Mouse (Mus musculus): ENCODE measurements around the gene Cdkn2aipnl. TPM values are rescaled to one million over a fixed set of nuclear protein-coding genes. Genes with fewer than 3 reads are reported as not detected.

Gene Cdkn2aipnl
- total and polyA plus RNA-seq, 2 experiments from 2014 or later, result 84.6 to 104 TPM

- ATAC-seq (no peak), DNase-seq (ENCODE audit: low spot score) (no peak)
- 88% methylated on average over 9 of the region's 9 CpGs for WGBS
- TF ChIP-seq CTCF (IDR thresholded peaks at IDR 0.05; ENCODE audit: low read depth), result no peak
- Histone ChIP-seq H3K4me1 (ENCODE audit: insufficient read depth, low read length) (no peaks in the 10 kb centered on the region), H3K4me2 (ENCODE audit: low read depth, low read length) (no peak overlapping the region), H3K36me3 (ENCODE audit: insufficient read depth, low read length) (peaks cover 3% of the 10 kb centered on the region; the same call in 1 of the 2 replicates), H3K4me3 (ENCODE audit: low read length) (no peak overlapping the region), H3K27me3 (ENCODE audit: insufficient read depth, low read length) (no peaks in the 10 kb centered on the region), H3K27ac (no peak overlapping the region), H3K9me3 (ENCODE audit: low read length) (no peaks in the 10 kb centered on the region), H3K9ac (replicated peaks; ENCODE audit: low read length) (no peak overlapping the region)
These were observed 50.8 kb downstream of the Cdkn2aipnl start for GRCm38 (mm10) chr11:52018217-52018616.

Other genes with a start within 250 kb of the Cdkn2aipnl start
- gene Sec24a, start 204.0 kb upstream of the Cdkn2aipnl start, total RNA-seq (2014; rRNA removed), result 13.4 and 13.9 TPM in 2 replicates
- 10.6 and 11.9 TPM in 2 replicates for gene Sec24a, start 204.0 kb upstream of the Cdkn2aipnl start, polyA plus RNA-seq (2015; fragmentation: Nextera tagmentation; extraction: Ambion mirVana)
- gene Sar1b, start 204.0 kb upstream of the Cdkn2aipnl start, total RNA-seq (2014; rRNA removed), result 78.2 and 118 TPM in 2 replicates
- 235 and 244 TPM in 2 replicates for gene Sar1b, start 204.0 kb upstream of the Cdkn2aipnl start, polyA plus RNA-seq (2015; fragmentation: Nextera tagmentation; extraction: Ambion mirVana)
- 3.1 and 4.3 TPM in 2 replicates for gene Jade2, start 110.0 kb upstream of the Cdkn2aipnl start, total RNA-seq (2014; rRNA removed)
- 1.1 and 1.2 TPM in 2 replicates for gene Jade2, start 110.0 kb upstream of the Cdkn2aipnl start, polyA plus RNA-seq (2015; fragmentation: Nextera tagmentation; extraction: Ambion mirVana)
- gene Ube2b, start 33.1 kb downstream of the Cdkn2aipnl start, total RNA-seq (2014; rRNA removed), result 123 and 125 TPM in 2 replicates
- gene Ube2b, start 33.1 kb downstream of the Cdkn2aipnl start, polyA plus RNA-seq (2015; fragmentation: Nextera tagmentation; extraction: Ambion mirVana), result 230 and 236 TPM in 2 replicates
- gene Cdkl3, start 36.6 kb downstream of the Cdkn2aipnl start, total RNA-seq (2014; rRNA removed), result 12.7 and 16.0 TPM in 2 replicates
- gene Cdkl3, start 36.6 kb downstream of the Cdkn2aipnl start, polyA plus RNA-seq (2015; fragmentation: Nextera tagmentation; extraction: Ambion mirVana), result 34.9 and 37.6 TPM in 2 replicates
- 115 and 116 TPM in 2 replicates for gene Ppp2ca, start 131.0 kb downstream of the Cdkn2aipnl start, total RNA-seq (2014; rRNA removed)
- 110 and 117 TPM in 2 replicates for gene Ppp2ca, start 131.0 kb downstream of the Cdkn2aipnl start, polyA plus RNA-seq (2015; fragmentation: Nextera tagmentation; extraction: Ambion mirVana)
- not detected in 2 replicates for gene Olfr1373, start 177.9 kb downstream of the Cdkn2aipnl start, total RNA-seq (2014; rRNA removed)
- gene Olfr1373, start 177.9 kb downstream of the Cdkn2aipnl start, polyA plus RNA-seq (2015; fragmentation: Nextera tagmentation; extraction: Ambion mirVana), result not detected in 2 replicates
- gene Olfr1371, start 246.3 kb downstream of the Cdkn2aipnl start, total RNA-seq (2014; rRNA removed), result not detected in 2 replicates
- gene Olfr1371, start 246.3 kb downstream of the Cdkn2aipnl start, polyA plus RNA-seq (2015; fragmentation: Nextera tagmentation; extraction: Ambion mirVana), result not detected in 2 replicates

Measured in hindbrain, postnatal 0 days (tissue).